Mouse (Mus musculus) macrophage (primary cell): ENCODE data around the gene Efnb3. TPM values are rescaled to one million over a fixed set of nuclear protein-coding genes. Genes with fewer than 3 reads are reported as not detected.

Experiments
- H3K27ac ChIP-seq: fragments of 350-480 bp; formaldehyde crosslinking; 2 replicates; pipeline ENCODE4 v1.9.0; 2021
- H3K36me3 ChIP-seq: fragments of 350-480 bp; formaldehyde crosslinking; 2 replicates; pipeline ENCODE4 v1.9.0; 2021; ENCODE audit errors: inconsistent target
- H3K4me3 ChIP-seq: fragments of 350-480 bp; formaldehyde crosslinking; 2 replicates; pipeline ENCODE4 v1.9.0; 2021; ENCODE audit errors: inconsistent target
- H3K79me2 ChIP-seq: fragments of 350-480 bp; formaldehyde crosslinking; 2 replicates; pipeline ENCODE4 v1.9.0; 2021; ENCODE audit errors: inconsistent target
- WGBS: methylation state at CpG from one replicate; pipeline ENCODE4 v1.1.7; 2026; ENCODE audit warnings: inconsistent platforms; ENCODE audit not compliant: missing documents; 5-methylcytosine and 5-hydroxymethylcytosine counted together
- polyA plus RNA-seq: library from polyadenylated mRNA; stranded (reverse); fragments of 250-400 nt; gene quantifications from 3 replicates; pipeline ENCODE4 v1.2.4, GENCODE M21; 2018; ENCODE audit warnings: inconsistent platforms
- total RNA-seq, 78 experiments: library from RNA; depleted of rRNA; stranded (reverse); fragments of 250-400 nt; gene quantifications; 1 replicate in 9 of 78; 2 replicates in 24 of 78; 3 replicates in 43 of 78; 4 replicates in 2 of 78; pipeline ENCODE4 v1.2.4; 2018; ENCODE audit warnings: inconsistent platforms in 56 of 78

Gene Efnb3
- under 1 TPM in 17 of 26 experiments, not detected in 9; 0.12 to 0.97 (median 0.38) TPM for total RNA-seq (2018; cell fraction: chromatin; rRNA removed)
- total RNA-seq (2018; cell fraction: cytosol; rRNA removed), result under 1 TPM in 4 of 26 experiments, not detected in 22; 0.03 to 0.05 (median 0.04) TPM
- total RNA-seq (2018; cell fraction: nucleus; rRNA removed), result under 1 TPM in 18 of 26 experiments, not detected in 8; 0.17 to 0.75 (median 0.33) TPM
- polyA plus RNA-seq, result 0.06 TPM in 1 of 3 replicates, not detected in the others

DNA sequence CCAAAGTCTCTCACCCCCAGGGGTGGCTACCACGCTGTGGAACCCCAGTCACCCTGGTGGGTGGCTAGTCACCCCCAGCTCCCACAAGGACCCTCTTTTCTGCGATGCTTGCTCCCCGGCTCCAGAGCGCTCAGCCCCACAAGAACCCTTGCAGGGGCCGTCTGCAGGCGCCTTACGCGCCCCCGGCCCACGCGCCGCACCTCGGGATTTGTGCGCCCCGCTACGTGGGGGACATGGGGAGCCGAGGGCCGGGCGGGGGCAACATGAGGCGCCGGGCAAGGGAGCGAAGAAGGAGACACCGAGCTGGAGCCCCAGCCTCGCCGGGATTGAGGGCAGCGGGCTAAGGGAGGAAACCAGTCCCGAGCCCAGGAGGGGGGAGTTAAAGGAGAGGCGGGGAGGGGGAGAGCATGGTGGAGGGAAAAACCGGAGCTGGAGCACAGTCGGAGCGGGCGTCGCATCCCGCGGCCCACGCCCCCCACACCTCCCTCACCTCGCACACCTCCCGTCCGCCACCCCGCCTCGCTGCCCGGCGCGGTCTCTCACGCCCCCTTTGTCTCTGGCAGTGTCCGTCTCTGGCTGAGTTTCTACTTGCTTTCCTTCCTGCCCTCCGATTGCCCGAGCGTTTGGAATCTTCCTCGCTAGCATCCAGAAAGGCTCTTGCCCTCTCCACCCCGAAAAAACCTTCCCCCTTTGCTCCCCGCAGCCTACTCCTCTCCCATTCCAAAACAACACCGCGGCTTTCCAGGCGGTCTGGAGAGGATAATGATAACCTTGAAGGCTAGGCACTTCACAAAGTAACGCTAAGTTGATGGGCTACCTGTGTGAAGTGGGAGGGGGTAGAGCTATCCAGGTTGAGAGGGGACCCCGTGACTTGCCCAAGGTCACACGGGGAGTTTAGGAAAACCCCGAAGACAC is at the start of gene Efnb3:
Gene Efnb3 (minus strand): TSS at position 355 of the 915 bp plus-strand sequence.
- H3K36me3 ChIP-seq, result peaks cover 21% of the 10 kb centered on the region
- 27% methylated on average over 51 of the region's 59 CpGs for WGBS
- H3K4me3 ChIP-seq, result no peak within 1 kb of the TSS
- H3K79me2 ChIP-seq, result no peaks in the 10 kb centered on the region
- H3K27ac ChIP-seq, result no peak within 1 kb of the TSS

DNA sequence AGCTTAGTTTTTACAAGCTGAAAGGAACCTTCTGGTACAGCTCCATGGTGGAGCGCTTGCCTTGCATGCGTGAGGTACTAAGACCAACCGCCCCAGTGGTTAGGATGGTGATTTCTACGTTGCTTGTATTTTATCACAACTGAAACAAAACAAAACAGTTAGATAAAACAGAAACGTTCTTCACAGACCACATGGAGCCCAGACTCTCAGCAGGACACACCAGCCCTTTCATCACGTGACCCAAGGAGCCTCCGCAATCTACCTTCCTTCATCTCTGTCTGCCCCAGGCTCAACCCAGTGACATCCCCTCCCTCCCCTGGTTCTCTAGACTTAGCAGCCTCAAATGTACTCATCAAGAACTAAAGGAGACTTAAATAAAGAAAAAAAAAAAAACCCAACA is 49.4 kb upstream of the Efnb3 start:
- no peaks in the 10 kb centered on the region for H3K79me2 ChIP-seq
- H3K36me3 ChIP-seq, result no peaks in the 10 kb centered on the region
- no peak overlapping the region for H3K4me3 ChIP-seq
- WGBS, result 75% methylated on average over 7 of the region's 7 CpGs
- H3K27ac ChIP-seq, result no peak overlapping the region

DNA sequence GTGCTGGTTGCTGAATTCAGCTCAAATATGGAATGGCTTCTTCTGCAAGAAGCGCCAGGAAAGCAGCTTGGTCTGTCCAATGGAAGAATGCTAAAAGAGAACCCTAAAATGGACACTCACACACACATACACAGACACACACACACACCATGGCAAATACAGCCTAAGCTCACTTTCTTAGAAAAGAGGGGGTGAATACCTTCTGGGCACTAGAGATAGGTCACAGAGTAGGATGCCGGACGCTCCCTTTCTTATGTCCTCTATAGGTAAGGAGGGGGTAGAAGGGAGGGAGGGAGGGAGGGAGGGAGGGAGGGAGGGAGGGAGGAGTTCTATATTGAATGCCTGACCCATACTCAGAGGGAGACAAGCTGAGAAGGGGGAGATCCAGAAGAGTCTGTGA is 48.5 kb upstream of the Efnb3 start:
- no peak overlapping the region for H3K4me3 ChIP-seq
- H3K79me2 ChIP-seq, result no peaks in the 10 kb centered on the region
- WGBS, result 100% methylated on average over 1 of the region's 3 CpGs
- no peaks in the 10 kb centered on the region for H3K36me3 ChIP-seq
- H3K27ac ChIP-seq, result no peak overlapping the region

DNA sequence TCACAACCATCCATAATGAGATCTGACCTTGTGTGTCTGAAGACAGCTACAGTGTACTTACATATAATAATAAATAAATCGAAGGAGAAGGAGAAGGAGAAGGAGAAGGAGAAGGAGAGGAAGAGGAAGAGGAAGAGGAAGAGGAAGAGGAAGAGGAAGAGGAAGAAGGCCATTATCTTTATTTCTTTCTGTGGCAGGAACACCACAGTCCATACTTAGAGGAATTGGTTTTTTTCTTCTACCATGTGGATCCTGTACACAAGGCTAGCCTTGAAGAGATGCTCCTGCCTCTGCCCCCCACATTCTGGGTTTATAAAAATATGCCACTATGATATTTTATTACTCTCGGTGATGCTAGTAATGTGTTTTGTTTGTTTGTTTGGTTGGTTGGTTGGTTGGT is 46.8 kb upstream of the Efnb3 start:
- 75% methylated on average over 2 of the region's 2 CpGs for WGBS
- H3K4me3 ChIP-seq, result no peak overlapping the region
- H3K79me2 ChIP-seq, result no peaks in the 10 kb centered on the region
- H3K27ac ChIP-seq, result no peak overlapping the region
- no peaks in the 10 kb centered on the region for H3K36me3 ChIP-seq

- 77% methylated on average over 2 of the region's 2 CpGs for WGBS
- Histone ChIP-seq H3K4me3 (peak overlapping the region; percentile 35), H3K27ac (no peak overlapping the region), H3K36me3 (no peaks in the 10 kb centered on the region), H3K79me2 (no peaks in the 10 kb centered on the region)
Observed at GRCm38 (mm10) chr11:69606491-69606795, 46.4 kb upstream of the Efnb3 start.

GRCm38 (mm10) chr11:69605726-69606490 is 45.9 kb upstream of the Efnb3 start, which contains the start of gene Atp1b2:
Gene Atp1b2, minus strand, starts transcription at chr11:69605942.
- H3K36me3 ChIP-seq, result no peaks in the 10 kb centered on the region

DNA sequence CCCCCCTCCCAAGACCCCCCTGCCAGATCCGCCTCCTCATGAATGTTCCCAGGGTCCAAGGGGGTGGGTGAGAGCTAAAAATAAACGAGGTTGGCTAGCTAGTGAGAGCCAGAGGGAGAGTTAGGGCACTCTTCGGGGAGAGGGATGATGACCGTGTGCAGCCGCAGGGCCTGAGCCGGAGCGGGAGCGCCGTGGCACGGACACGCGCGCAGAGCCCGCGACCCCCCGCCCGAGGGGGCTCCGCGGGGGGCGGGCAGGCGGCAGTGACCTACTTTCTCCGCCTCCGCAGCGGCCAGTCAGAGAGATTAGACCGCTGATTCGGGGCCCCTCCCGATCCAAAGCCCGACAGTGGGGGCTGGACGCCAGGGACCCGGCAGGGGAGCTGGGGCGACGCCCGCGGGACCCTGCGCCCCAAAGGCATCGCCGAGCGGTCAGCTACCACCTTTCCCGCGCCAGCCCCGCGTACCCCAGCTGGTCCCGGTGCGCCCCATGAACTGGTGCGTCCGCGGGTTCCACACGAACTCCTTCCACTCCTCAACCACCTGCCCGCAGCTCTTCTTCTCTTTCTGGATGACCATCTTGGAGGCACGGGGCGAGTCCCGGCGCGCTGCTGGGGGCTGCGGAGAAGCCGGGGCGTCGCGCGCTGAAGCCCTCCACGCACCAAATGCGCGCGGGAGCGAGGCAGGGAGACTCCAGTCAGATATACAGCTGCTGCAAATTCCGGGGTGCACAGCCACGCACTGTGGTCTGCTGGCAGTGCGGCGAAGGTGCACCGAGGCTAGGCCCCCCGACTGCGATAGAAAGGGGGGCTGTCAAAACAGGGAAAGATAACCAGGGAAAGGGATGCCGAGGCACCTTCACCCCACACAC is 45.0 kb upstream of the Efnb3 start:
- Histone ChIP-seq H3K79me2 (no peaks in the 10 kb centered on the region), H3K27ac (no peak overlapping the region), H3K4me3 (peak overlapping the region; percentile 35), H3K36me3 (no peaks in the 10 kb centered on the region)
- WGBS, result 3% methylated on average over 71 of the region's 73 CpGs

More at GRCm38 (mm10) chr11:69605726-69606490, 45.9 kb upstream of the Efnb3 start, which contains the start of gene Atp1b2:
- no peaks in the 10 kb centered on the region for H3K79me2 ChIP-seq
- WGBS, result 2% methylated on average over 31 of the region's 32 CpGs
- H3K4me3 ChIP-seq, result peak within 1 kb of the TSS; percentile 35
- H3K27ac ChIP-seq, result no peak within 1 kb of the TSS

GRCm38 (mm10) chr11:69604347-69604746 is 44.3 kb upstream of the Efnb3 start:
- Histone ChIP-seq H3K36me3 (no peaks in the 10 kb centered on the region), H3K4me3 (no peak overlapping the region), H3K27ac (no peak overlapping the region), H3K79me2 (no peaks in the 10 kb centered on the region)
- 73% methylated on average over 3 of the region's 3 CpGs for WGBS

DNA sequence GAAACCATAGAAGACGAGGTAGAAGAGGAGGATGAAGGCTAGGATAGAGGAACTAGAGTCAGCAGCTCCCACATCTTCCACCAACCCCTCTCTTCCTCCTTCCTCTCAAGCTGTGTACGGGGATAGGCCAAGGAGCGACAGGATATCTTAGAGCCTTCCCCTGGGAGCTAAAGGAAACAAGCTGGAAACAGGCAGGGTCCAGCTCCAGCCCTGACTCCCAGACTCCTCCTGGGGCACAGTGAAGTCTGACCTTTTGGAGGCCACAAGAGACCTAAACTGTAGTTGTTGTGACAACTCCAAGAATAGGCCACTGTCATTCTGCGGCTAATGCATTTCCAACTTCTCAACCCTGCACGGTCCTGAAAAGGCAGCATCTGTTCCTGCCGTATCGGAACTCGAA is 43.5 kb upstream of the Efnb3 start:
- 75% methylated on average over 8 of the region's 8 CpGs for WGBS
- Histone ChIP-seq H3K27ac (no peak overlapping the region), H3K36me3 (no peaks in the 10 kb centered on the region), H3K4me3 (no peak overlapping the region), H3K79me2 (no peaks in the 10 kb centered on the region)

GRCm38 (mm10) chr11:69601768-69602167 is 41.8 kb upstream of the Efnb3 start:
- Histone ChIP-seq H3K27ac (no peak overlapping the region), H3K4me3 (no peak overlapping the region), H3K36me3 (no peaks in the 10 kb centered on the region), H3K79me2 (no peaks in the 10 kb centered on the region)
- 85% methylated on average over 3 of the region's 3 CpGs for WGBS

- Histone ChIP-seq H3K79me2 (no peaks in the 10 kb centered on the region), H3K4me3 (no peak overlapping the region), H3K36me3 (no peaks in the 10 kb centered on the region), H3K27ac (no peak overlapping the region)
- 75% methylated on average over 6 of the region's 6 CpGs for WGBS
Observed at GRCm38 (mm10) chr11:69600098-69600497, 40.1 kb upstream of the Efnb3 start.

GRCm38 (mm10) chr11:69599436-69599835 is 39.4 kb upstream of the Efnb3 start:
- no peak overlapping the region for H3K27ac ChIP-seq
- H3K79me2 ChIP-seq, result no peaks in the 10 kb centered on the region
- H3K36me3 ChIP-seq, result no peaks in the 10 kb centered on the region
- 34% methylated on average over 8 of the region's 9 CpGs for WGBS
- no peak overlapping the region for H3K4me3 ChIP-seq

- Histone ChIP-seq H3K36me3 (peaks cover 24% of the 10 kb centered on the region), H3K27ac (no peak overlapping the region)
Observed at GRCm38 (mm10) chr11:69594853-69595252, 34.8 kb upstream of the Efnb3 start.

GRCm38 (mm10) chr11:69592799-69593198 is 32.8 kb upstream of the Efnb3 start:
- H3K36me3 ChIP-seq, result peaks cover 45% of the 10 kb centered on the region
- H3K27ac ChIP-seq, result no peak overlapping the region
- no peak overlapping the region for H3K4me3 ChIP-seq
- 83% methylated on average over 4 of the region's 4 CpGs for WGBS
- no peaks in the 10 kb centered on the region for H3K79me2 ChIP-seq

More at GRCm38 (mm10) chr11:69594853-69595252, 34.8 kb upstream of the Efnb3 start:
- Histone ChIP-seq H3K4me3 (no peak overlapping the region), H3K79me2 (no peaks in the 10 kb centered on the region)
- 97% methylated on average over 6 of the region's 6 CpGs for WGBS
